Comparison of ENCODE assay signal across 17 mouse cellular contexts in the genomic region with DNA sequence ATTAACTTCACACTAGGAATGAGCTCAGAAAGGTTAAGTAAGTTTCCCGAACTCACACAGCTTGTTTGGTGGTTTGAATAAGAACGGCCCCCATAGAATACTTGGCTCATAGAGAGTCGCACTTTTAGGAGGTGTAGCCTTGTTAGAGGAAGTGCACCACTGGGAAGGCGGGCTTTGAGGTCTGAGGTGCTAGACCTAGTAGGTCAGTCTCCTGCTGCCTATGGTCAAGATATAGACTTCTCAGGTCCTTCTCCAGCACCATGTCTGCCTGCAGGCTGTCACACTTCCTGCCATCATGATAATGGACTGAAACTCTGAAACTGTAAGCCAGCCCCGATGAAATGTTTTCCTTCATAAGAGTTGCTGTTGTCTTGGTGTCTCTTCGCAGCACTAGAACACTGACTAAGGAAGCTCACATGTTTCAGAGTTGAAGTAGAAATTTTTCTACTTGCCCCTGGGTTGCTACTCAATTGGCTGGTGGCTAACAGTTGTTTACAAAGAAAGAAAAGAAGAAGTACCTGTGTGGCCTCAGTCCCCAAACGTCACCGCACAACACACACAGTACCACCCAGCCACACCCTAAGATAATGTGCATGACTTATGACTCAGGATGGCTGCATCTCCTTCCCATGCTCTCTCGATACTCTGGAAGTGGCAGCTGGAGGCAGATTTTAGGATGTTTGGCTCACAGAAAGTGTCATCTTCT. TPM values are rescaled to one million over a fixed set of nuclear protein-coding genes. Genes with fewer than 3 reads are reported as not detected.
DNase-seq lines count a peak whose midpoint lies in the region; ATAC-seq and TF ChIP-seq lines count a peak whose summit lies in the region.
"Had no signal": no experiment of that assay in that cellular context is flagged by ENCODE, and none has a peak within 500 bp of the region (broad histone marks: within the 10 kb centered on the region; RNA-seq: fewer than 3 reads in every experiment).

No protein-coding gene starts in this region.

- intact Hi-C loops in heart, postnatal 10 days (cut with DNase I) = loop anchor here (2.0 to 5.0 kb wide), 2 partner anchors 83 to 1025 kb away; partner anchors contain the start of gene St6galnac3

- no peak for TF ChIP-seq EP300 in liver, postnatal 0 days (IDR thresholded peaks at IDR 0.05; ENCODE audit: low read depth)

- no peak overlapping the region for H3K4me2 ChIP-seq in heart, embryonic 11.5 days
- H3K4me2 ChIP-seq in liver, postnatal 0 days (ENCODE audit: low read depth, low read length) = peak overlapping the region; percentile 50
- H3K4me2 ChIP-seq: forebrain, embryonic 13.5 days had no signal

- WGBS in heart, embryonic 11.5 days (ENCODE audit: insufficient replicate concordance) = 76% methylated on average over 9 of the region's 9 CpGs
- WGBS in bone marrow, adult 2 months = 68% methylated on average over 9 of the region's 9 CpGs
- 90% methylated on average over 9 of the region's 9 CpGs for WGBS in limb, embryonic 10.5 days
- WGBS in liver, postnatal 0 days (ENCODE audit: insufficient replicate concordance) = 74% methylated on average over 9 of the region's 9 CpGs

- no peaks in the 10 kb centered on the region for H3K27me3 ChIP-seq in heart, embryonic 11.5 days (ENCODE audit: control insufficient read depth, insufficient read depth, low read length)
- no peaks in the 10 kb centered on the region for H3K27me3 ChIP-seq in limb, embryonic 10.5 days (ENCODE audit: low read depth, poor library complexity, severe bottlenecking)
- no peaks in the 10 kb centered on the region for H3K27me3 ChIP-seq in liver, postnatal 0 days (ENCODE audit: insufficient read depth, low read length)
- H3K27me3 ChIP-seq: forebrain, embryonic 13.5 days had no signal

- ATAC-seq in heart, embryonic 11.5 days (replicated peaks; ENCODE audit: insufficient number of reproducible peaks, low FRiP score, low TSS enrichment) = peak; percentile 78
- ATAC-seq in liver, postnatal 0 days = peak; percentile 80
- ATAC-seq: Patski had no signal

- TF ChIP-seq POLR2A in bone marrow, adult 2 months (IDR thresholded peaks at IDR 0.05; ENCODE audit: borderline replicate concordance, control insufficient read depth, low read depth, low read length) = no peak

- no peak for TF ChIP-seq CTCF in bone marrow, adult 2 months (IDR thresholded peaks at IDR 0.05; ENCODE audit: control insufficient read depth, insufficient read depth, low read length)
- TF ChIP-seq CTCF in liver, postnatal 0 days (IDR thresholded peaks at IDR 0.05; ENCODE audit: low read depth) = no peak

- no peak overlapping the region for H3K4me3 ChIP-seq in heart, embryonic 11.5 days (ENCODE audit: low read depth, low read length)
- H3K4me3 ChIP-seq in bone marrow, adult 2 months (replicated peaks; ENCODE audit: control insufficient read depth, low read depth, low read length) = no peak overlapping the region
- no peak overlapping the region for H3K4me3 ChIP-seq in limb, embryonic 10.5 days
- no peak overlapping the region for H3K4me3 ChIP-seq in liver, postnatal 0 days (ENCODE audit: low read depth, low read length)
- H3K4me3 ChIP-seq: forebrain, embryonic 13.5 days had no signal

- H3K36me3 ChIP-seq in heart, embryonic 11.5 days (ENCODE audit: control insufficient read depth, insufficient read depth, low read length) = no peaks in the 10 kb centered on the region
- no peaks in the 10 kb centered on the region for H3K36me3 ChIP-seq in limb, embryonic 10.5 days
- H3K36me3 ChIP-seq in liver, postnatal 0 days (replicated peaks; ENCODE audit: insufficient read depth, low read length) = no peaks in the 10 kb centered on the region

- H3K4me1 ChIP-seq in heart, embryonic 11.5 days (ENCODE audit: control insufficient read depth, insufficient read depth, low read length) = no peaks in the 10 kb centered on the region; the same call in 1 of the 2 replicates
- H3K4me1 ChIP-seq in bone marrow, adult 2 months (ENCODE audit: control insufficient read depth, insufficient read depth, low read length) = peaks cover 1% of the 10 kb centered on the region; the same call in 1 of the 2 replicates
- H3K4me1 ChIP-seq in limb, embryonic 10.5 days = peaks cover 35% of the 10 kb centered on the region
- H3K4me1 ChIP-seq in liver, postnatal 0 days (ENCODE audit: insufficient read depth) = peaks cover 27% of the 10 kb centered on the region

- H3K27ac ChIP-seq in heart, embryonic 11.5 days (ENCODE audit: low read depth, low read length) = peak overlapping the region; percentile 70
- 0 out of 2 replicates have a peak overlapping the region, but pooled peaks have one; percentile 11 for H3K27ac ChIP-seq in bone marrow, adult 2 months (ENCODE audit: control insufficient read depth, insufficient read depth, low read depth, low read length, poor library complexity)
- peak overlapping the region; percentile 67 for H3K27ac ChIP-seq in limb, embryonic 10.5 days
- H3K27ac ChIP-seq in liver, postnatal 0 days (ENCODE audit: low read depth) = peak overlapping the region; percentile 52
- H3K27ac ChIP-seq: forebrain, embryonic 13.5 days; macrophage had no signal

- H3K9ac ChIP-seq in heart, embryonic 11.5 days (ENCODE audit: low read depth, low read length) = 0 out of 2 replicates have a peak overlapping the region, but pooled peaks have one; percentile 28
- no peak overlapping the region for H3K9ac ChIP-seq in liver, postnatal 0 days (replicated peaks)
- H3K9ac ChIP-seq: forebrain, embryonic 13.5 days had no signal

- no peak for DNase-seq in heart, adult 11 months
- no peak for DNase-seq in limb, embryonic 10.5 days (ENCODE audit: low spot score)
- DNase-seq in liver, postnatal 0 days = no peak
- no peak for DNase-seq in cerebellum, adult 9-11 months
- no peak for DNase-seq in left cerebral cortex, adult 8-10 months (ENCODE audit: low spot score in 2 of 2)
- DNase-seq in heart, postnatal 10 days = no peak
- DNase-seq: cerebellum, postnatal 36 days; heart, postnatal 14 days; lung, adult 2 months; thymus, adult 2 months had no signal

- H3K9me3 ChIP-seq in heart, embryonic 11.5 days (replicated peaks; ENCODE audit: control insufficient read depth, low read length) = no peaks in the 10 kb centered on the region
- no peaks in the 10 kb centered on the region for H3K9me3 ChIP-seq in limb, embryonic 10.5 days (replicated peaks)
- H3K9me3 ChIP-seq in liver, postnatal 0 days (ENCODE audit: low read length) = no peaks in the 10 kb centered on the region
- H3K9me3 ChIP-seq: forebrain, embryonic 13.5 days had no signal

RNA-seq across cellular contexts. Expression of gene Asb17, which starts 36.4 kb away (rescaled TPM):
- 1.4 and 2.7 TPM in 2 replicates for polyA plus RNA-seq in heart, embryonic 11.5 days (2014; fragmentation: Nextera tagmentation; extraction: Ambion mirVana)
- polyA plus RNA-seq in bone marrow, adult 2 months (2011; ENCODE audit: insufficient read depth, insufficient read length, low replicate concordance, missing spikeins) = 2.1 TPM in 1 of 2 replicates, not detected in the other
- polyA plus RNA-seq in limb, embryonic 10.5 days (2016; fragmentation: Nextera tagmentation; extraction: Ambion mirVana) = 0.31 and 0.33 TPM in 2 replicates
- polyA plus RNA-seq in liver, postnatal 0 days (2015; fragmentation: Nextera tagmentation; extraction: Ambion mirVana) = 0.40 and 0.66 TPM in 2 replicates
- not detected for total RNA-seq in left cerebral cortex, adult 8-10 months (2022)
- total RNA-seq in heart, postnatal 10 days (2021) = not detected
- total RNA-seq: adrenal gland, postnatal 4 days; heart, postnatal 14 days; left cerebral cortex, postnatal 10 days had no signal
- polyA plus RNA-seq: forebrain, embryonic 13.5 days; lung, adult 2 months; macrophage; thymus, adult 2 months had no signal

Comparison
In these comparisons a context has a peak if more than half of its experiments do, and no peak if none do; other contexts are left out.
1. H3K27ac ChIP-seq: peak in every context shown above with its lines; median percentile 70 in heart, embryonic 11.5 days; 67 in limb, embryonic 10.5 days; 52 in liver, postnatal 0 days; 11 in bone marrow, adult 2 months.